Mouse (Mus musculus): ENCODE measurements at regions not wholly inside any gene's neighbourhood (a gene's known extent, or its start where the extent isn't known, plus 50 kb on each side); places are given as distances from the start of the nearest gene placed in this dataset.

- no peak for TF ChIP-seq POLR2A (IDR thresholded peaks at IDR 0.05; ENCODE audit: low read depth, low read length)
- TF ChIP-seq CTCF (conservative IDR thresholded peaks at IDR 0.05 in 1 of 2, IDR thresholded peaks at IDR 0.05 in 1 of 2; ENCODE audit: low read depth in 2 of 2, low read length in 2 of 2) = peak; percentile 22 to 61; a peak in 3 of 4 replicates
- TF ChIP-seq ZKSCAN1 (IDR thresholded peaks at IDR 0.05; ENCODE audit: borderline replicate concordance, low read depth, low read length) = no peak
- no peak for TF ChIP-seq RCOR1 (conservative IDR thresholded peaks at IDR 0.05; ENCODE audit: low read depth, low read length)
- TF ChIP-seq EP300 (IDR thresholded peaks at IDR 0.05; ENCODE audit: low read length) = no peak
- TF ChIP-seq MAX (IDR thresholded peaks at IDR 0.05; ENCODE audit: low read length) = no peak
Observed at GRCm38 (mm10) chr12:10804491-10804890, 346.4 kb downstream of the Kcns3 start.

Data from CH12.LX (cell line).